Mouse (Mus musculus) forebrain, embryonic 15.5 days (tissue): ENCODE measurements around the gene Srms. TPM values are rescaled to one million over a fixed set of nuclear protein-coding genes. Genes with fewer than 3 reads are reported as not detected.

ENCODE experiments used
- ATAC-seq: fragments of 200-750 bp; cut with Nextera tagmentation; replicated peaks from 2 replicates; pipeline ENCODE4 v1.8.0; 2017; ENCODE audit warnings: mild to moderate bottlenecking, moderate TSS enrichment, moderate library complexity
- H3K27ac ChIP-seq: fragments of 300-500 bp; sonication (generic); replicated peaks from 2 replicates; pipeline ENCODE4 v1.5.1; 2015; ENCODE audit warnings: mild to moderate bottlenecking, inconsistent platforms
- H3K27me3 ChIP-seq: fragments of 300-500 bp; sonication (generic); 2 replicates; pipeline ENCODE4 v1.6.1; 2015; ENCODE audit warnings: inconsistent platforms
- H3K36me3 ChIP-seq: fragments of 300-500 bp; sonication (generic); 2 replicates; pipeline ENCODE4 v1.6.1; 2015; ENCODE audit warnings: mild to moderate bottlenecking, inconsistent platforms
- H3K4me1 ChIP-seq: fragments of 300-500 bp; sonication (generic); 2 replicates; pipeline ENCODE4 v1.6.1; 2015; ENCODE audit warnings: inconsistent platforms
- H3K4me2 ChIP-seq: fragments of 300-500 bp; sonication (generic); replicated peaks from 2 replicates; pipeline ENCODE4 v1.6.1; 2015; ENCODE audit warnings: mild to moderate bottlenecking, inconsistent platforms
- H3K4me3 ChIP-seq: fragments of 300-500 bp; sonication (generic); 2 replicates; pipeline ENCODE4 v1.5.1; 2015; ENCODE audit warnings: mild to moderate bottlenecking, inconsistent platforms
- H3K9ac ChIP-seq: fragments of 300-500 bp; sonication (generic); replicated peaks from 2 replicates; pipeline ENCODE4 v1.6.1; 2015; ENCODE audit warnings: mild to moderate bottlenecking, inconsistent platforms
- H3K9me3 ChIP-seq: fragments of 300-500 bp; sonication (generic); 2 replicates; pipeline ENCODE4 v1.6.1; 2016; ENCODE audit warnings: inconsistent platforms
- WGBS: fragments of 180-500 bp; shearing (Covaris S2); methylation state at CpG from one replicate; pipeline ENCODE4 v1.1.7; 2015; ENCODE audit warnings: mixed read lengths; 5-methylcytosine and 5-hydroxymethylcytosine counted together
- polyA plus RNA-seq: library from polyadenylated mRNA; unstranded; fragments of >200 nt; fragmentation: Nextera tagmentation; extraction: Ambion mirVana; gene quantifications from 2 replicates; pipeline ENCODE4 v1.2.1, GENCODE M21; 2015

Gene Srms
- polyA plus RNA-seq, 1 experiment from 2014 or later = 0.06 TPM

- H3K9ac ChIP-seq = peak overlapping the region; percentile 99; the same call in 1 of the 2 replicates
- no peaks in the 10 kb centered on the region for H3K9me3 ChIP-seq
- H3K27me3 ChIP-seq = no peaks in the 10 kb centered on the region
- H3K4me1 ChIP-seq = peaks cover 16% of the 10 kb centered on the region
- WGBS = 80% methylated on average over 2 of the region's 2 CpGs
- H3K36me3 ChIP-seq = peaks cover 11% of the 10 kb centered on the region
- peak overlapping the region; percentile 24; the same call in 1 of the 2 replicates for H3K27ac ChIP-seq
- no peak for ATAC-seq
- H3K4me2 ChIP-seq = peak overlapping the region; percentile 74
- peak overlapping the region; percentile 88 for H3K4me3 ChIP-seq
Observed at GRCm38 (mm10) chr2:181188681-181189080, 24.3 kb downstream of the Srms start.

- peak within 1 kb of the TSS; percentile 88 for H3K4me3 ChIP-seq
- peaks cover 11% of the 10 kb centered on the region for H3K36me3 ChIP-seq
- H3K4me2 ChIP-seq = peak within 1 kb of the TSS; percentile 74
- no peaks in the 10 kb centered on the region for H3K9me3 ChIP-seq
- H3K27ac ChIP-seq = peak within 1 kb of the TSS; percentile 96
- H3K27me3 ChIP-seq = no peaks in the 10 kb centered on the region
- H3K4me1 ChIP-seq = peaks cover 16% of the 10 kb centered on the region
- peak; percentile 95 for ATAC-seq
- peak within 1 kb of the TSS; percentile 99 for H3K9ac ChIP-seq
- WGBS = under 1% methylated on average over 64 of the region's 64 CpGs
Observed at GRCm38 (mm10) chr2:181187121-181188000, 25.6 kb downstream of the Srms start, which contains the start of gene Ppdpf. Gene Ppdpf (plus strand): TSS chr2:181187247.

- ATAC-seq = peak; percentile 87
- Histone ChIP-seq H3K4me3 (peak overlapping the region; percentile 88), H3K36me3 (peaks cover 11% of the 10 kb centered on the region), H3K9me3 (no peaks in the 10 kb centered on the region), H3K27ac (peak overlapping the region; percentile 96), H3K27me3 (no peaks in the 10 kb centered on the region), H3K9ac (peak overlapping the region; percentile 99), H3K4me1 (peaks cover 16% of the 10 kb centered on the region), H3K4me2 (peak overlapping the region; percentile 74)
- under 1% methylated on average over 14 of the region's 14 CpGs for WGBS
Observed at GRCm38 (mm10) chr2:181186635-181187034, 26.4 kb downstream of the Srms start.

GRCm38 (mm10) chr2:181180898-181181297 is 32.1 kb downstream of the Srms start:
- Histone ChIP-seq H3K4me3 (no peak overlapping the region), H3K9me3 (no peaks in the 10 kb centered on the region), H3K27me3 (0 out of 2 replicates have a peak, but pooled peaks cover 2% of the 10 kb centered on the region), H3K4me2 (no peak overlapping the region), H3K4me1 (no peaks in the 10 kb centered on the region), H3K9ac (no peak overlapping the region), H3K27ac (no peak overlapping the region), H3K36me3 (no peaks in the 10 kb centered on the region)
- ATAC-seq = no peak
- WGBS = 79% methylated on average over 6 of the region's 6 CpGs

- Histone ChIP-seq H3K4me2 (no peak overlapping the region), H3K27ac (no peak overlapping the region), H3K4me1 (no peaks in the 10 kb centered on the region), H3K9ac (no peak overlapping the region), H3K36me3 (no peaks in the 10 kb centered on the region), H3K27me3 (0 out of 2 replicates have a peak, but pooled peaks cover 2% of the 10 kb centered on the region), H3K9me3 (no peaks in the 10 kb centered on the region), H3K4me3 (no peak overlapping the region)
- no peak for ATAC-seq
- WGBS = 88% methylated on average over 5 of the region's 5 CpGs
Observed at GRCm38 (mm10) chr2:181178471-181178870, 34.5 kb downstream of the Srms start.

DNA sequence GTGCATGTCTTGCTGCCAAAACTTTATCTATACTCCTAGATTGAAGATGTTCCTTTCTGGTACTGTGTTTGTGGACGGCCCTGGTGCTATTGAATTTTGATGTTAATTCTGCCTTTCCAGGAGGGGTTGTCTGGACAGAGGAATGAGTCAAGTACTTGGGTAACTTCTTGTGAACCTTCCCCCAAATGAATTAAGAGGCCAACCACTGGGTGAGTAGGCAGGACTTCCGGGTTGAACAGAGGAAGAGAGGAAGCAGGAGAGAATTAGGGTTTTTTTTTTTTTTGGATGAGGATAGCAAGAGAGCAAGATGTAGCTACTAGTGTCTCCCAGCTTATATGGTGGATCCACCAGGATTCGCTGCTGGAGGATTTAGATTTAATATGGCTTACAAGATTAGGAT is 35.0 kb downstream of the Srms start:
- Histone ChIP-seq H3K36me3 (no peaks in the 10 kb centered on the region), H3K27ac (no peak overlapping the region), H3K4me1 (no peaks in the 10 kb centered on the region), H3K4me2 (no peak overlapping the region), H3K9ac (no peak overlapping the region), H3K4me3 (no peak overlapping the region), H3K27me3 (0 out of 2 replicates have a peak, but pooled peaks cover 2% of the 10 kb centered on the region), H3K9me3 (no peaks in the 10 kb centered on the region)
- 82% methylated on average over 3 of the region's 3 CpGs for WGBS
- no peak for ATAC-seq

DNA sequence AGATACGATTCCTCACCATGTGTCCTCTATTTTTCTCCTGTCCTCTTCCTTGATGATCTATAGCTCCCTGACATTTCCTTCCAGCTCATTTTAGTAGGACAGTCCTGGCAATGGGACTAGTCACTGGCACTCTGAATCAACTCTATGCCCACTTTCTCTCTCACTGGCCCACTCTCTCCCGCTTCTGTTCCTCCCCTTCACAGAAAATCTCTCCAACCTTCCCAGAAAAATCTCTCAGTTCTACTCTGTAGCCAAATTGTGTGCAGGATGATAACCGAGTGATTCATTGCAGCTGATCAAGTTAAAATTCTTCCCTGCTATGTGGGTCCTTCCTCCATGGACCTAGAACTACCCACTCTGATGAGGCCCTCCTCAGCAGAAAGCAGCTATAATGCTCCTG is 38.3 kb downstream of the Srms start:
- Histone ChIP-seq H3K27ac (no peak overlapping the region), H3K27me3 (0 out of 2 replicates have a peak, but pooled peaks cover 2% of the 10 kb centered on the region), H3K36me3 (no peaks in the 10 kb centered on the region), H3K9ac (no peak overlapping the region), H3K9me3 (no peaks in the 10 kb centered on the region), H3K4me2 (no peak overlapping the region), H3K4me3 (no peak overlapping the region), H3K4me1 (no peaks in the 10 kb centered on the region)
- no peak for ATAC-seq
- 93% methylated on average over 3 of the region's 3 CpGs for WGBS

DNA sequence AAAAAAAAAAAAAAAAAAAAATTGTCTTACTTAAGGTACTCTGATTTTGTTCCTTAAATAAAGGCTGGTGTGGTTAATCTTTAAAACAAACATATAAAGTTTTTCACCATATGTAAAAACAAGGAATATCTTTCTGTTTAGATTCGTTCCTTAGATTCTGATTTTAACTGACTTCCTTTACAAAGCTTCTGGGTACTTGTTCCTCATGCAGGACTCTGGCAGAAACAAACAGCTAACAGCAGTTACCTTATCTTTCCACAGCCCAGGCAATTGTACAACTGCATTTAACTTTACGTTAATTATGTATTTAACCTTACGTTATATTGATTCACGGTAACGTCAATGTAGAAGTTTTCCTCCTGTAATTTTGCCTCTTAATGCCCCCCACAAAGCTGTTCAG is 46.5 kb downstream of the Srms start:
- no peaks in the 10 kb centered on the region for H3K27me3 ChIP-seq
- H3K9ac ChIP-seq = no peak overlapping the region
- H3K4me3 ChIP-seq = no peak overlapping the region
- H3K4me1 ChIP-seq = no peaks in the 10 kb centered on the region
- H3K9me3 ChIP-seq = no peaks in the 10 kb centered on the region
- ATAC-seq = no peak
- no peak overlapping the region for H3K4me2 ChIP-seq
- H3K36me3 ChIP-seq = no peaks in the 10 kb centered on the region
- H3K27ac ChIP-seq = no peak overlapping the region
- WGBS = 79% methylated on average over 5 of the region's 5 CpGs

- no peak overlapping the region for H3K27ac ChIP-seq
- H3K4me3 ChIP-seq = no peak overlapping the region
- H3K9ac ChIP-seq = no peak overlapping the region
- no peak for ATAC-seq
- H3K4me1 ChIP-seq = peaks cover 41% of the 10 kb centered on the region
- H3K36me3 ChIP-seq = no peaks in the 10 kb centered on the region
- H3K4me2 ChIP-seq = no peak overlapping the region
- WGBS = 56% methylated on average over 4 of the region's 4 CpGs
- no peaks in the 10 kb centered on the region for H3K27me3 ChIP-seq
- no peaks in the 10 kb centered on the region for H3K9me3 ChIP-seq
Observed at GRCm38 (mm10) chr2:181160821-181161220, 52.2 kb downstream of the Srms start.

DNA sequence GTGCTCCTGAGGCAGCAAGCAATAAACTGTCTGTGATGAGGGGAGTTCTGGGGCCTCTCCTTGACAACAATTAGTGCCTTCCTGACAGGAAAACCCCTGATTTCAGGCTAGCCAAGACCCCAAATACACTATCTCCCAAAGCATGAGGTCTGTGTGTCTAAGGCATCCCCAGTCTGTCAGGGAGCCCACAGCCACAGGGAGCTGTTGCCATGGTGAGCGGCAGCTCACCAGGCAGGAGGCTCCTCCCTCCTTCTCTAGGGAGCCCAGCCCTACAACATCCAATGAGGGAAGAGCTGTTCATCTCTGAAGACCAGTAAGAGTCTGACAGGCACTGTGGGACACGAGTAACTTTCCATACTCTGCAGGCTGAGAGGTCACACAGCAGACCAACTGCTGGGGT is 53.2 kb downstream of the Srms start:
- Histone ChIP-seq H3K4me2 (peak overlapping the region; percentile 16; the same call in 1 of the 2 replicates), H3K27ac (peak overlapping the region; percentile 86), H3K9ac (no peak overlapping the region; the same call in 1 of the 2 replicates), H3K9me3 (no peaks in the 10 kb centered on the region), H3K4me1 (peaks cover 51% of the 10 kb centered on the region), H3K4me3 (no peak overlapping the region), H3K27me3 (no peaks in the 10 kb centered on the region), H3K36me3 (no peaks in the 10 kb centered on the region)
- ATAC-seq = peak; percentile 90
- WGBS = 0% methylated on average over 2 of the region's 2 CpGs

DNA sequence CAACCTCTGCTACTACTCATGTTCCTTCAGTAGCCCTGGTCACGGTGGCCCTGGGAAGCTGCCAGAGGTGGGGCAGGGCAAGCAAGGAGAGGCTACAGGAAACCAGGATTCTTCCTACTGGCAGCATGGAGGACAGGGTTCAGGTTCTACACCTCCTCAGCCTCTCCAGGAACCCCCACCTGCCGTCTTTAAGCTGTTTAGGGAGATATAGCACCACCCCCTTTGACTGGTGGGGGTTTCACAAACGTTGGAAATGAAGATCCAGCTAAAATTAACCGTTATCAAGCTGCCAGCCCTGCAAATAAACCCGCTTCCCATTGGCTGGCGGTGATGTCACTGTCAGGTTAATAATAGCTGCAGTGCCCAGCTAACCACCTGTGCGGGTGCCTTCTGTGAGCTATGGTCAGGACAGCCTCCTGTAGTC is 53.9 kb downstream of the Srms start:
- Histone ChIP-seq H3K4me1 (peaks cover 58% of the 10 kb centered on the region), H3K9ac (no peak overlapping the region; the same call in 1 of the 2 replicates), H3K36me3 (no peaks in the 10 kb centered on the region), H3K27ac (peak overlapping the region; percentile 86), H3K27me3 (no peaks in the 10 kb centered on the region), H3K4me3 (no peak overlapping the region), H3K4me2 (peak overlapping the region; percentile 16; the same call in 1 of the 2 replicates), H3K9me3 (no peaks in the 10 kb centered on the region)
- ATAC-seq = peak; percentile 33; the same call in 1 of the 2 replicates
- WGBS = 48% methylated on average over 7 of the region's 7 CpGs

- ATAC-seq = no peak
- Histone ChIP-seq H3K36me3 (no peaks in the 10 kb centered on the region), H3K27ac (no peak overlapping the region), H3K4me2 (no peak overlapping the region), H3K27me3 (no peaks in the 10 kb centered on the region), H3K4me3 (no peak overlapping the region), H3K9me3 (no peaks in the 10 kb centered on the region), H3K9ac (no peak overlapping the region), H3K4me1 (peaks cover 58% of the 10 kb centered on the region)
- WGBS = 92% methylated on average over 2 of the region's 2 CpGs
Observed at GRCm38 (mm10) chr2:181158471-181158870, 54.5 kb downstream of the Srms start.
